Mouse (Mus musculus): Measurements from ENCODE around the gene Rnls.

Gene Rnls

DNA sequence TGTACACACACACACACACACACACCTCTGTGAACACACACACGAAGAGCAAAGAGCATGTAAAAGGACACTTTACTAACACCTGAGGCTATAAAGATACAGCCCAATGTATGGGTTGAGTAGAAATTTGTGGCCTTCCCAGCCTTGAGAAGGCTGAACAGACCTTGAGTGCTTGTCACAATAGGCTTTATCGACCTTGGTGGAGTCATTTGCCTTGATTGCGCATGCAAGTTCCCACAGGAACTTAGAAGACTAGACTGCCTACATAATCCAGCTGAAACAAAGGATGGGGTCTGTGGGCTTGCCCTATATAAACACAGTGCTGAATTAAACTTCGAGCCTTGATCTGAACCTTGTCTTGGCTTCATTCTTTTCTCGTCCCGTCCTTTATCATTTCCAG lies 288.2 kb downstream of the Rnls start:
- DNase-seq (ENCODE audit: low spot score): no peak

DNA sequence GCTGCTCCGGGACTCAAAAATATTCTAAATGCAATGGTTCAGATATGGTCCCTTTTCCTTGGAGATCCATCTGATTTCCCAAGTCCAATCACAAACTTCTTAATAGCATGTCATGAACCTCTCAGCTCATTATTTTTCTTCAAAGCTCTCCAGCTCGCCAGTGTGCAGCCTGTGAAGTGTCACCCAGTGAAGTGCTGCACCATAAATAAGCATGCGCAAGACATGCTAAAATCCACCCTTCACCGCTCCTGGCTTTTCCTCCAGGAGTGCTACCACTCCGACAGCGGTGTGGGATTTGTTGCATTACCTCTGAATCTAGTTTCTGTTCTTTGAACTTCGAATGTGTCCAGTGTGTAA lies 289.3 kb downstream of the Rnls start:
- DNase-seq (ENCODE audit: low spot score): no peak

DNA sequence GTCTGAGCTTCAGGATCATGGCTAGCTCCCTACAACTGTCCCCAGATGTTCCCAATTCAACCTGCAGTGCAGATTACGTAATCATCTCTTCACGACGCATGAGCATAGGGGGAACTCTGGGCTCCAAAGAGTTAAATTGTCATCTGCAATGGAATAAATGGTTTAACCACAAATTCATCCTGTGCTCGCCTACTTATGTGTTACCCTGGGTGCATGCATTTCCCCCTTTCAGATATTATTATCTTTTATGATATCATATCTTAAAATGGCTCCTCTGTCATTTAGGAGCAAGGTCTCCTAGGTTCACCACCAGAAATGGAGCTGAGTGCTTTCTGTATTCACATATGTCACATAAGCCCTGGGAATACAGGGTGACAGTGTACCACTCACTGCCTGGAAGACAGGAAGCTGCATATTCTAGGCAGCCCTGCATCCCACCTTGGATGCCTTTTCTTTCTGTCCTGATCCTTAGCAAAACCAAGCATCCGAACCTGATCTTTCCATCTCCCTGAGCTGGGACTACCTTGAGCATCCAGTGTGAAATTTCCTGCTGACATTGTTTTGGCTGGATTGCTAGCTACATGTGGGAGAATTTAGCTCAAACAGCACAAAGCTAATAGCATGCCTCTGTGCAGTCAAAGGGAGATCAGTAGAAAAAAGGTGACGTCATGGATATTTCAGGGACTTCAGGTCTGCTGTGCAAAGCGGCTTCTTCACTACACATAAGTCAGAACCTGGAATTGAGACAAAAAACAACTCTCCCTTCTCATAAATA lies 289.9 kb downstream of the Rnls start:
- DNase-seq (ENCODE audit: low spot score): no peak

DNA sequence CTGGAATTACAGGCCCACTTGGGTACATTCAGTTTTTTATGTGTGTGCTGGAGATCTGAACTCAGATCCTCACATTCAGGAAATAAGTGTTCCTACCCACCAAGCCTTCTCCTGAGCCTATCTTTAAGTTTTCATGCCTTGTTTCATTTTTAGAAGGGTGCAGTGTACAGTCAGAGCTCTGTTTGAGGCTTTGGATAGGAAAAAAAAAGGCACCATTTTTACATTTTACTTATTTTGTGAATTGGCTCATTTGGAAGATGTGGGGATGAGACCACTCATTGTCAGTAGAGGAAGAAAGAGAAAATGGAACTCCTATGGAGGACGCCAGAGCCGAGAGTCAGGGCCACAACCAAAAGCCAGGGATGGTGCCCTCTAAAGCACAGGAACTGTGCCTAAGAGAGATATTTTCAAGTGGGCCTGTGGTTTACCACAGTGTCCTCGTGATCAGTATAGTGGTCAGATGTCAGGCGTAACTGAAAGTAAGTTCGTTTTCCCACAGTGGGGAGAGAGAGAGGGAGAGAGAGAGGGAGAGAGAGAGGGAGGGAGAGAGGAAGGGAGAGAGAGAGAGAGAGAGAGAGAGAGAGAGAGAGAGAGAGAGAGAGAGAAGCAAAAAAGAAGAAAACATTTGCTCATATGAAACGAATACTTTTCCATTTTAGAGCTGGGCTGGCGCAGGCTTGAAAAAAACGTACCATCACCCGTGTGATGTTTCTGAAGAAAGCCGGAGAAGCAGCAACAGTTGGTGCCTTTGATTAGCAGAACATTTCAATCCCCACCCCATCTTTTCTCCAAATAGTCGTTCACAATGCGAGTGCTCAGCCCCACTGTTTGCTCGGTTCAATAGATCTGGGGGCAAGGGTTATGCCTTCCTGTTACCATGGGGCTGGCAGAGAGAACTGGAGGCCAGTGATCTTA lies 290.7 kb downstream of the Rnls start:
- DNase-seq (ENCODE audit: low spot score): no peak

DNA sequence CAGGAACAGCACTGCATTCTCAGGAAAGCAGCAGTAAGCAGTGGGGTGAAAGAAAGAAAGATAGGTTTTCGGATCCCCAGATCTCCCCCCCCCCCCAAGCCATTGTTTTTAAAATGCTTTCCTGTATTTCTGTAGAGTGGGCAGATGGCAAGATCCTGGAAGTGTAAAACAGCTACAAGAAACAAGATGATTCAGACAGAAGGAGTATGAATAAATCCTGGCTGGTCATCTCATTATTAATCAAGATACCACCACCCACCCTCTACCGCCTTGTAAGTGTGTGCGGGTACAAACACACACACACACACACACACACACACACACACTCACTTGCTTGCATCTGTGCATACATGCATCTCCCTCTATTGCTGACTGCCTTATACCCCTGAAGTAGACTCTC lies 291.5 kb downstream of the Rnls start:
- DNase-seq (ENCODE audit: low spot score): no peak

DNA sequence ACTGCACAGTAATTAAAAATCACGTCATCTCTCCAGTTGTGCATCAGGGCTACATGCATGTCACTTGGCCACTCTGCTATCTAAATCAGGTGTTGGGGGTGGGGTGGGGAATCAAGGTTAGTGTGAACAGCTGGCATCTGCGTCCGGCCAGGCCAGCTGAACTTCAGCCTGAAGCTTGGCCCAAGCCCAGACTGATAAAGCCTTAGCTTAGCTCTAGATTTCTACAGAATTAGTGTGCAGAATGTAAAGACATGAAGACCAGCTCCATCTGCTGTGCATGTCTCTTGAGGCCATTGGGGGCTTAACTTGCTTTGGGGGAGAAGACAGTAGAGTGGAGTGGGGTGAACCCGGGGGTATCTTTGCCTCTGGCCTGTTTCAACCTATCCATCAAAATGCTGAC lies 292.1 kb downstream of the Rnls start:
- no peak for DNase-seq (ENCODE audit: low spot score)

DNA sequence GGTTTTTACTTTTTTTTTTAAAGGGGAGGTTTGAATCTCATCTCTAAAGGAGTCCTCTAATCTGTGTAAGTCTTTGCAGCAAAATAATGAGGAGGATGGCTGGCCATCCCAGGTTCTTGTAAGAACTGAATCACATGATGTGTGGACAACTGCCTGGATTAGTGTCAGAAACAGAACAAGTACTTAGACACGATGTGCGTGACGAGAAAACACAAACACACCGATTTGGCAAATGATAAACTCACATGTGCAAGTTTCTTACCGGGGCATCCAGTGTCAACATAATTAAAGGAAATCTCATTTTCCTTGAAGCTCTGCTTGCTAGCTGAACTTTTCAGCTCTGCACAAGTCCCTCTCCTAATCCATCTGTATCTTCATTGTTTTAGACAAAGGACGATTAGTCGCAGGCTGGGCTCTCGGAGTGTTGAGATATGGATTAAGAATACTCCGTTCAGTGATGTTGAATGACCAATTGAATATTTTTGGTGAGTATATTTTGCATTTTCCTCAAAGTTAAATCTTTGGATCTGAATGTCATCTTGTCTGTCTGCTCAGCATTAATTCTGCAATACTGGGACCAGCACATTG lies 292.8 kb downstream of the Rnls start:
- DNase-seq (ENCODE audit: low spot score): no peak

DNA sequence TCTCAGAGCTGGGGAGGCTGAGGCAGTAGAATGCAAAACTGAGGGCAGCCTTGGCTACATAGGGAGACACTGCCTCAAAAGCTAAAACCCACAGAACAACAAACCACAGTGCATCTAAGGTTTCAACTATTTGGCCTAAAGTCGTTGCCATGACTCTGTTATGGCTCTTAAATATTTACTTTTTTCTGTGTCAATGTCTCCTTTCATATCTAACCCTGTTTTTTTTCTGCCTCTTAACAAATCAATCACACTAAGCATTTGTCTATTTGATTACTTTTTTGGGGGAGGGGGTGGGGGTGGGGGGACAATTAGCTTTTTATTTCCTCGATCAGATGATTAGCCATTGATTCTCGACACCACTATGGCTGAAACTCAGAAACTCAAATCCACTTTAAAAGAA lies 294.4 kb downstream of the Rnls start:
- no peak for DNase-seq (ENCODE audit: low spot score)

DNA sequence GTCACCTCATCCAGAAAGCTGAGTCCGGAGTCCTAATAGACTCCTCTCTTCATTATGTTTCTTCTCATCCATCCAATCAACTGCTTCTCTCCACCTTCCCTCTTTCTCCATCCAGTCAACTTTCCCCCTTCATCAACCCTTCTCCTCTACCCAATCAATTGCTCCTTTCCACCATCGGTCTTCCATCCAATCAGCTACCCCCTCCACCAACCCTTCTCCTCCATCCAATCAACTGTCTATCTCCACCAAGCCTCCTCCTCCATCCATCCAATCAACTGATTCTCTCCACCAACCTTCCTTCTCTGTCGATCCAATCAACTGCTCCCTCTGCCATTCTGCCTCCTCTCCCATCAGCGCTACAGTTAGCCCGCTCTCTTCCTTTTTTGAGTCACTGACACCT lies 295.5 kb downstream of the Rnls start:
- DNase-seq (ENCODE audit: low spot score): peak; percentile 52

DNA sequence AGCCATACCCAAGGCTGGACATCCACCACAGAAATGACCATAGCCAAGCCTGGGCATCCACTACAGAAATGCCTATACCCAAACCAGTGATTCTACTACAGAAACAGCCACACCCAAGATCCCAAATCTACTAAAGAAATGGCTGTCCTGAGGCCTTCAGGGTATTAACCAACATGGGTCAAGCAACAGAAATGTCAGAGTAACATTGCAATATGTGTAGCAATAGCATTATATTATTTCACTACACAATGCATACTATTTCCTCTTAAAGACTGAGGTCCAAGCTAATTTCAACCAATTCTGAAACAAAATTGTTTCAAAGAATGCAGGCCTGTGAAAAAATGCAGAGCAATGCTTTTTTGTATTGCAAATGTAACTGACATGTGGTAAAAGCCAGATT lies 299.5 kb downstream of the Rnls start:
- no peak for DNase-seq (ENCODE audit: low spot score)

DNA sequence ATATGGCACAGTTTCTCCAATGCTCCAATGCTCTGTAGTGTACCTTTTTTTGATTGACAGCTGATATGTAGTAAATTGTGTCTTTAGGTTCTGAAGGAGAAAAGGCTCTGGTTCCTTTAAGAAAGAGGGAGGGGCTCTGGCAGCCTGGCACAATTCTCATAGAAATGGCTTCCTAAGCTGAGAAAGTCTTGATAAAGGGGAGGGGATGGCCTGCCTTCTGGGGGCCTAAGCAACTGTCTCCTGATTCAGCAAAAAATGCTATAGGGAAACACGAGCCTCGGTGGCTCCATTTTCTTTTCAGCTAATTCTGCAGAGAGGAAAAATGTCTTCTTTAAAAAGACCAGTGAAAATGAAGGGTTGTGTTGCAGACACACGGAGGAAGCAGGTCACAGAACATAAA lies 300.8 kb downstream of the Rnls start:
- DNase-seq (ENCODE audit: low spot score): no peak

DNA sequence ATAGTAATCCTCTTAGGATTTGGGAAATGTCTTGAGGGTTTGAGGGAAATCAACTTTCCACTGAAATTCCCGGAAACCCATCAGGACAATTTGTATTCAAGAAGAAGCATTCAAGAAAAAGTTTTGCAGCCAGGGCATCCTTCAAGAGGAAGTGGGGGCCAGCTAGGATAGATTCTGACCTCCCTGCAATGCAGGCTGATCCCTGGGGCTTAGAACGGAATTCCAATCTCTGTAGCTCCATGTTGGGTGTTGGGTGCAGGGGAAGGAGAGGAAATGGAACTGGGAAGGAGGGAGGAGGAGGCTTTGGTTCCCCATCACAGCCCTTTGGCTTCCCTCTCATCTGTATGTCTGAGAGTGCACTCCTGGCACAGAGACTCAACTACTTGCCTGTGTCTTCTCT lies 303.2 kb downstream of the Rnls start:
- no peak for DNase-seq (ENCODE audit: low spot score)

DNA sequence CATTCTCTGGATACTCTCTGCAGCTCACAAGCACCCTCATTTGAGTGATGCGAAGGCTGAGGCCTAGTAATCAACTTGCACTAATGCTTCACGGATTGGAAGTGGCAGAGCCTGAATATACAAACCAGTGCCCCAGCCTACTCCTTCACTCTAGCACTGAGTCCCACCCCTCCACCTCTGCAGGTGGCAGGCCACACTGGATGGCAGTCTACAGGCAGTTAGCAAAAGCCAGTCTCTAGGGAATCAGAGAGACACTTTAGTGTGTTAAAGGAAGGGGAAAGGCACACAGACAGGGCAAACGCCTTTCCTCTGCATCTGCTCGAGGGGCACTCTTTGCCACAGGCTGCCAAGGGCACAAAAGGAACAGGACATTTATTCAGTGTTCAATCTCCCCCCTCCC lies 304.1 kb downstream of the Rnls start:
- no peak for DNase-seq (ENCODE audit: low spot score)

Data from testis, postnatal 14 days (tissue).